Mouse (Mus musculus): ENCODE data around the gene Dmgdh. TPM values are rescaled to one million over a fixed set of nuclear protein-coding genes. Genes with fewer than 3 reads are reported as not detected.

The Dmgdh gene
- under 1 TPM; 0.24 to 0.48 TPM for total RNA-seq (2021)
- long read RNA-seq, experiment 1, result 0 reads
- long read RNA-seq, experiment 2, partial matches to known transcripts, result 0 of 4 reads
- long read RNA-seq, experiment 2, other reads (novel, unspliced or antisense), result 1 of 4 reads

DNA sequence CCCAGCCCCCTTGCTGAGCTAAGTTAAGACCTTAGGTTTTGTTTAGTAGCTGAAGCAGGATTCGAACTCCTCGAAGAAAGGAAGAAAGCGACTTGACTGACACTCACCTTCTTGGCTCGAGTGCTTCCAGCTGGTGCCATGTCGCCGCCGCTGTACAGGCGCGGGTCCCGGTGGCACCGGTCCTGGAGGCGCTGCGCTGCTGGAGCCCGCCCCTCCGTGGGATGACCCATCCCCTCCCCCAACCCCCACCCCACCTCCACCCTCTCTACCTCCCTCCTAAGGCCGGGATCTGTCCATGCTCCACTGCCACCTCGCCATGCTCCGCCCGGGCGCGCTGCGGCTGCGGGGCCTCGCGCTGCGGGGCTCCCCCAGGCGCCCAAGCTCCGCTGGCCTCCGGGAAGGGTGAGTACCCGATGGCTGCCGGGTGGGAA, at the start of gene Dmgdh, which contains the start of gene Bhmt2:
Gene Dmgdh, plus strand, starts transcription at position 303 of the 431 bp plus-strand sequence.
Gene Bhmt2, minus strand, starts transcription at position 172 of the 431 bp plus-strand sequence.
- DNase-seq (ENCODE audit: low spot score in 2 of 2), result no peak

- DNase-seq (ENCODE audit: low spot score in 2 of 2), result no peak
These were observed 45.4 kb upstream of the Dmgdh start for GRCm38 (mm10) chr13:93628861-93629260.

- peak in 1 of 2 experiments; percentile 80 for DNase-seq (ENCODE audit: low spot score in 2 of 2)
These were observed 43.1 kb upstream of the Dmgdh start for GRCm38 (mm10) chr13:93630941-93631705.

DNA sequence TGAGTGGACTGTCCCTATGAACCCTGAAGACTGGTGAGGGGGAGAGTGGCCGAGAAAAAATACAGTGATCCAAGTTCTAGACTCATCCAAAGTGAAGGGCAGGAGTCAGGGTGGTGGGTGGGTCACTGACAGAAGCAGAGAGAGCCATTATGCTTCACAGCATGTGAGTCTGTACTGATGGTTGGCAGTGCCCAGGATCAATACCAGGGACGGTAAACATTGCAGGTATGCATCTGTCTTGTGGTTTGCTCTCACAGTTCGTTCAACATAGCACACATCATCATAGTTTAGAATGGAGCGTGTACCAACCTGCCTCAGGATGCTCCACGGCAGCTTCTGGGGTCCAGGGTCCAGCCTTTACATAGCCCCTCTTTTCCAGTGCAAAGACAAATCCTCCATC, 41.3 kb upstream of the Dmgdh start:
- DNase-seq (ENCODE audit: low spot score in 2 of 2), result no peak

GRCm38 (mm10) chr13:93636561-93636960, 37.7 kb upstream of the Dmgdh start:
- DNase-seq (ENCODE audit: low spot score in 2 of 2), result no peak

GRCm38 (mm10) chr13:93637282-93638245, 36.7 kb upstream of the Dmgdh start, which contains the start of gene Bhmt:
Gene Bhmt, minus strand, starts transcription at chr13:93637961.
- no peak for DNase-seq (ENCODE audit: low spot score in 2 of 2)

- DNase-seq (ENCODE audit: low spot score in 2 of 2), result no peak
These were observed 34.6 kb upstream of the Dmgdh start for GRCm38 (mm10) chr13:93639636-93640035.

DNA sequence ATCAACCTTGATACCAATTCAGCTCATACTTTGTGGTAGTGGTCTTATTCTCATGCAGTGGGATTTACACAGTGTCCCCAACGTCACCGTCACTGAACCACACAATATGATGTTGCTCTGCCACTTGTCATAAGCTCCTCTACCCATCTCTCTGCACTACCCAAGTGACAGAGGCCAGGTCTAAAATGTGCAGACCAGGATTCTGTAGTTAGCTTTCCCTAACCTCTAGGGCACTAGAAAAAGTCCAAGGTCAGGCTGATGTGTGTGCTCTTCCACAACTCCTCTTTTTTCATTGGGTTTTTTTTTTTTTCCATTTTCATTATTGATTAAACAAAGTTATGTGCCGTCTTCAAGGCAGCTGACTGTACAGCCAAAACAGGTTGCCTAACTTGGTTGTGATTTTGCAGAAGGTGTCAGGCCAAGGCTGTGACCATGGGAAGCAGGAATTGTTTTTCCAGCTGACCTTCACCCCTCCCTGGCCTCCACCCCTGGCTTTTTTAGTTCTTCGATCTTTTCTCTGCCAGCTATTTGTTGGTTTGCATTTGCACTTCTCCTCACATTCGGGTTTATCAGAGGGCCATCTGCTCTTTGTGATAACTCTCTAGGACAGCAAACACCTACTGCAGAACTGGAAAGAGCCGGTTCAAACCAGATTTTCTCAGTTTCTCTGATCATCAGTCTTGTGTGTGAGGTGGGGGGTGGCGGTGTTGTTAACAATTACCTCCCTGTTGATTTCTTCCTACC, 25.7 kb upstream of the Dmgdh start:
- no peak for DNase-seq (ENCODE audit: low spot score in 2 of 2)

DNA sequence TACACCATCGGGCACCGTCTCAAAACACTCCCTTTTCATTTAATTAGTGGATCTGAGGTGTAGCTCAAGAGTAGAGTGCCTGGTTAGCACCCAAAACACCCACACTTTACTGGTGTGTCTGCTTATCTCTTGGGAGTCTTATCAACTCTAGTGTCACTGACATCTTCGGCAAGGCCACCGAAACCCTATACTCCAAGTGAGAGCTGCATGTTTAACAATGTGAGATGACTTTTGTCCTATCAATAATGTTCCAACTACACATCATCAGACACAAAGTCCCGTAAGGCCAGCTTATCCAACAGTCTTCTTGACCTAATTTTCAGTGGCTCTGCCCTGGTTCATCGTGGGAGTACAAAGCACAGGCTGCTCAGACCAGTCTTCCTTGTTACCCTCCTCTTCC, 20.9 kb upstream of the Dmgdh start:
- DNase-seq (ENCODE audit: low spot score in 2 of 2), result no peak

GRCm38 (mm10) chr13:93657941-93658340, 16.3 kb upstream of the Dmgdh start:
- no peak for DNase-seq (ENCODE audit: low spot score in 2 of 2)

- peak in 1 of 2 experiments; percentile 77 for DNase-seq (ENCODE audit: low spot score in 2 of 2)
These were observed 6.6 kb upstream of the Dmgdh start for GRCm38 (mm10) chr13:93667586-93667985.

- DNase-seq (ENCODE audit: low spot score in 2 of 2), result no peak
These were observed 1.9 kb upstream of the Dmgdh start for GRCm38 (mm10) chr13:93672371-93672770.

DNA sequence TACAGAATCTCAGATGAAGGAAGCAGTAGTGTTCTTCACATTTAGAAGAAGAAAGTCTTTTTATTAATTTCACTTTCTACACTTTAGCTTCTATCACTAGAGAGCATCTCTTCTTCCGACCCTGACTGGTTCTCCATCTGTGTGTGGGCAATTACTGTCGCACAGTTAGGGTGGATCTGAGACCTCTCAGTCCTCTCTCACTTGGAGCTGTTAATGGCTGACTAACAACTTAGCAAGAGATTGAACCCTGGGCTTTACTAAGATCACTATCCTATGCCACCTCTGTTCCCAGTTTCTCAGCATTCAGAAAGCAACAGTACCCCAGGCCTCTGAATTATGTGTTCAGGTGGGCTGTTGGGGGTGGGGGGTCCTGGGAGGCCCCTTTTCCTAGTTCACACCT, 937 bp upstream of the Dmgdh start:
- no peak for DNase-seq (ENCODE audit: low spot score in 2 of 2)

DNA sequence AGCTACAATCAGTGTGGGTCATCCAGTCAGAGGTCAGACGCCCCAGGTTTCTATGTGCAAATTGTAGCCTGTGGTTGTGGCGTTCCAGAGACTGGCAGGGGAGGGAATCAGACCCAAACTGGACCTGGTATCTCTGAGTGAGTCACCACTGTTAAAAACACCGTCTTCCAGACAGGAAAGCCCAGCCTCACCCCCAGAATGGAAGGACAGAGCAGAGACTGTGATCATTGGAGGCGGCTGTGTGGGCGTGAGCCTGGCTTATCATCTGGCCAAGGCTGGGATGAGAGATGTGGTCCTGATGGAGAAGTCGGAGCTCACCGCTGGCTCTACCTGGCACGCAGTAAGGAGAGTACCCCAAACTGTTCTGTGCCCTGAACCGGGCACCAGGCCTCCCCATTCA, 2.6 kb downstream of the Dmgdh start:
- no peak for DNase-seq (ENCODE audit: low spot score in 2 of 2)

GRCm38 (mm10) chr13:93683336-93683735, 9.1 kb downstream of the Dmgdh start:
- no peak for DNase-seq (ENCODE audit: low spot score in 2 of 2)

GRCm38 (mm10) chr13:93685226-93685625, 11.0 kb downstream of the Dmgdh start:
- DNase-seq (ENCODE audit: low spot score in 2 of 2), result no peak

- no peak for DNase-seq (ENCODE audit: low spot score in 2 of 2)
These were observed 13.1 kb downstream of the Dmgdh start for GRCm38 (mm10) chr13:93687321-93687720.

DNA sequence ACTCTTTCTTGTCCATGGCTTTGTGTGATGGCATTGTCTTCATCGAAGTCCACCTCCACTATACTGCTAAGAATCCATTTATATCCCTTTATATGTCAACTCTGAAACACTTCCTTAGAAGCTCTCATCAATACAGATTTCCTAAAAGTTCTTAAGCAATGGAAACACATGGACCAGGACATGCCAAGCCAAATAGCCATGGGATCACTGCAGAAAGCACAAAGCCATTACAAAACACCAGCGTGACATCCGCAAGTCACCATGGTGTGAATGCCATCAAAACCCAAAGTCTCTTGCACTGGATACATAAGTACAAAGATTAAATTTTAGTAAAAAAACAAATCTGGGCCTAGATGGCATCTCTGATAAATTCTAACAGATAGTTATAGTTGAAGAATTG, 15.3 kb downstream of the Dmgdh start:
- no peak for DNase-seq (ENCODE audit: low spot score in 2 of 2)

DNA sequence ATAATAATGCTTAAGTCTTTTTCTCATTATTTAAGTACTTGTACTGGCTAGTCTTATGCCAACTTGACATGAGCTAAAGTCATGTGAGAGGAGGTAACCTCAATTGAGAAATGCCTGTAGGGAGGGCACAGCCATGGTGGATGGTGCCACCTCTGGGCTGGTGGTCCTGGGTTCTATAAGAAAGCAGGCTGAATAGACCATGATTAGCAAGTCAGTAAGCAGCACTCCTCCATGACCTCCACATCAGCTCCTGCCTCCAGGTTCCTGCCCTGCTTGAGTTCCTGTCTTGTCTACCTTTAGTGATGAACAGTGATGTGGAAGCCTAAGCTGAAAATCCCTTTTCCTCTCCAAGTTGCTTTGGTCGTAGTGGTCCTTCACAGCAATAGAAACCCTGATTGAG, 16.6 kb downstream of the Dmgdh start:
- no peak for DNase-seq (ENCODE audit: low spot score in 2 of 2)

- DNase-seq (ENCODE audit: low spot score in 2 of 2), result no peak
These were observed 24.6 kb downstream of the Dmgdh start for GRCm38 (mm10) chr13:93698866-93699265.

- DNase-seq (ENCODE audit: low spot score in 2 of 2), result no peak
These were observed 31.5 kb downstream of the Dmgdh start for GRCm38 (mm10) chr13:93705697-93706096.

Data from layer of hippocampus, postnatal 14 days (tissue).